Mouse (Mus musculus) hindbrain, embryonic 11.5 days (tissue): Measurements from ENCODE around the gene Sptbn1. TPM values are rescaled to one million over a fixed set of nuclear protein-coding genes. Genes with fewer than 3 reads are reported as not detected.
"Not testable (repeated sequence)": the region's sequence is repeated elsewhere in the genome, so short reads cannot be mapped to it uniquely, and the experiment has no call there.

ENCODE experiments used
- ATAC-seq: fragments of 200-750 bp; cut with Nextera tagmentation; 2 replicates; pipeline ENCODE4 v1.8.0; 2017; ENCODE audit warnings: mild to moderate bottlenecking, moderate TSS enrichment, moderate library complexity; ENCODE audit not compliant: low FRiP score
- DNase-seq: peaks from one replicate; pipeline ENCODE4 v3.0.0-alpha.2; 2015; ENCODE audit warnings: low spot score
- H3K27ac ChIP-seq: fragments of 300-500 bp; sonication (generic); 2 replicates; pipeline ENCODE4 v1.5.1; 2014; ENCODE audit warnings: mild to moderate bottlenecking, low read depth, low read length
- H3K27me3 ChIP-seq: fragments of 300-500 bp; sonication (generic); 2 replicates; pipeline ENCODE4 v1.6.1; 2014; ENCODE audit warnings: mild to moderate bottlenecking, low read length, moderate library complexity, mixed read lengths; ENCODE audit not compliant: control insufficient read depth, insufficient read depth
- H3K36me3 ChIP-seq: fragments of 300-500 bp; sonication (generic); 2 replicates; pipeline ENCODE4 v1.6.1; 2014; ENCODE audit warnings: mild to moderate bottlenecking, low read length, moderate library complexity, mixed read lengths; ENCODE audit not compliant: control insufficient read depth, insufficient read depth
- H3K4me1 ChIP-seq: fragments of 300-500 bp; sonication (generic); replicated peaks from 2 replicates; pipeline ENCODE4 v1.6.1; 2014; ENCODE audit warnings: low read length, mixed read lengths; ENCODE audit not compliant: control insufficient read depth, insufficient read depth
- H3K4me2 ChIP-seq: fragments of 300-500 bp; sonication (generic); replicated peaks from 2 replicates; pipeline ENCODE4 v1.6.1; 2014; ENCODE audit warnings: mild to moderate bottlenecking, low read depth, low read length
- H3K4me3 ChIP-seq: fragments of 300-500 bp; sonication (generic); 2 replicates; pipeline ENCODE4 v1.5.1; 2014; ENCODE audit warnings: low read depth, low read length
- H3K9ac ChIP-seq: fragments of 300-500 bp; sonication (generic); 2 replicates; pipeline ENCODE4 v1.6.1; 2014; ENCODE audit warnings: low read depth, low read length
- H3K9me3 ChIP-seq: fragments of 300-500 bp; sonication (generic); 2 replicates; pipeline ENCODE4 v1.6.1; 2016; ENCODE audit warnings: low read length; ENCODE audit not compliant: control insufficient read depth
- WGBS: fragments of 180-500 bp; shearing (Covaris S2); extraction: QIAGEN DNeasy Blood & Tissue Kit; methylation state at CpG from one replicate; pipeline ENCODE4 v1.1.7; 2014; 5-methylcytosine and 5-hydroxymethylcytosine counted together
- polyA plus RNA-seq: library from polyadenylated mRNA; unstranded; fragments of >200 nt; fragmentation: Nextera tagmentation; extraction: Ambion mirVana; gene quantifications from 2 replicates; pipeline ENCODE4 v1.2.1, GENCODE M21; 2014

Gene Sptbn1
- polyA plus RNA-seq, 1 experiment from 2014 or later: 106 TPM

DNA sequence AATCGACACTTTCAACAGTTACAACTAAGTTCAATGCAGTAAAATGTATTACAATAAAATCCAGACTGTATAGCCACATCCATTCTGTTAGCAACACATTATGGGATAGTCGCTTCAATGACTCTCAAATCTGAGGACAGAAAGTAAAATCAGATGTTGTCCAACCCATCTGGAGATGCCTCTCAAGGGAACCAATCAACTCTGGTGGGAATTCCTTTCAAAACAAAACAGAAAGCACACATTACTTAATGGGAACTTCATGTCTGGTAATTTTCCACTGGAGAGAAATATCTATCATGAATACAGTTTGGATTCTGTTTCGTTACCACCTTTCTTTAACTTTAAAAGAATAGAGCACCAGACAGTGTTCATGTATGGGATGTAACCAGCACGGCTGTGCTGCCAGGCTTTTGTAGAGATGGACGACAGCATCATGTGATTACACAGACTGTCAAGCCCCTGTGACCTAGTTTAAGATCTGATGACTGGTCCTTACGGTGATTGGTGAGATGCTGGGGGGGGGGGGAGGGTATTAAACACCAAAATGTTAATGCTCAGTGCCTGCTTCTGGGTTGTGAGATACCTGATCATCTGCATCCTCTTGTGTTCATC, 9.1 kb downstream of the Sptbn1 start:
- Histone ChIP-seq H3K36me3 (no peaks in the 10 kb centered on the region), H3K4me2 (no peak overlapping the region), H3K27me3 (no peaks in the 10 kb centered on the region), H3K27ac (no peak overlapping the region), H3K9me3 (no peaks in the 10 kb centered on the region), H3K4me1 (no peaks in the 10 kb centered on the region), H3K4me3 (no peak overlapping the region), H3K9ac (no peak overlapping the region)
- ATAC-seq (no peak), DNase-seq (no peak)
- WGBS: 85% methylated on average over 6 of the region's 6 CpGs

- Histone ChIP-seq H3K4me2 (no peak overlapping the region), H3K36me3 (no peaks in the 10 kb centered on the region), H3K9me3 (no peaks in the 10 kb centered on the region), H3K9ac (no peak overlapping the region), H3K4me1 (no peaks in the 10 kb centered on the region), H3K27ac (no peak overlapping the region), H3K27me3 (no peaks in the 10 kb centered on the region), H3K4me3 (no peak overlapping the region)
- no peak for ATAC-seq
- 69% methylated on average over 1 of the region's 1 CpGs for WGBS
- DNase-seq: no peak
These were observed 10.2 kb downstream of the Sptbn1 start for GRCm38 (mm10) chr11:30257812-30258211.

DNA sequence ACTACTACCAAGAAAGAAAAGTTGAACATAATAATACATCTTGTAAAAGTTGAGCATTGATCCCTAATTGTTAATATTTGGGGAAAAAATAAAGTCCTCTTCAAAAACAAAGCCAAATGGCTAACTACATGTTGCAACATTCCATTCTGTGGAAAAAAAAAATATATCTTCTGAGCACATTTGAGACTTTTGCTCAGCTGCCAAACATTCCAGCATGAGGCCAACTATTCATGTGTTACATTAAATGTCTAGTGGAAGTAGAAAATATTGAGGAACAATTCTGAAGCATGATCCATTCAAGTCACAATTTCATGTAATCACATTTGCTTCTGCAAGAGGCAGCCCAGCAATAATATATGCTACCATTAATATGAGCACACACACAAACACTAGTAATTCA, 10.9 kb downstream of the Sptbn1 start:
- no peaks in the 10 kb centered on the region for H3K9me3 ChIP-seq
- no peak overlapping the region for H3K9ac ChIP-seq
- H3K36me3 ChIP-seq: no peaks in the 10 kb centered on the region
- H3K27me3 ChIP-seq: no peaks in the 10 kb centered on the region
- H3K4me3 ChIP-seq: no peak overlapping the region
- H3K4me1 ChIP-seq: no peaks in the 10 kb centered on the region
- no peak overlapping the region for H3K4me2 ChIP-seq
- no peak for ATAC-seq
- no peak overlapping the region for H3K27ac ChIP-seq
- DNase-seq: no peak

DNA sequence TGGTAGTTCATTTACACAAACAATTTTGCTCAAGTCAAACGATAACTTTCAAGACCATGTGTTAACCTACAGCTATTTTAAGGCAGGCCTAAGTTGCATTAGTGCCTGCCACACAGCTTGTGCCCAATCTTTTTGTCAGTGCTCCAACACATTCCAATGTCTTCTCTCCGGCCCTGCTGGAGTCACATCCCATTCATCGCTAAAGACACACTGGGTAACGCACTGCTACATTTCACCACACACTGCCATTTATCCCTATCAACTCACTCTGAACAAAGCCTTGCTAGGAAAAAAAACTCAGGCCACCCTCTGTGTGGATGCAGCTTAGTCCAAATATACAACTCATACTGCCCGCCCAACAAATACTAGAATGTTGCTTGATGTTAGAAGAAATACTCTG, 11.5 kb downstream of the Sptbn1 start:
- H3K9ac ChIP-seq: no peak overlapping the region
- H3K27ac ChIP-seq: no peak overlapping the region
- no peaks in the 10 kb centered on the region for H3K27me3 ChIP-seq
- WGBS: 78% methylated on average over 5 of the region's 5 CpGs
- ATAC-seq: no peak
- no peaks in the 10 kb centered on the region for H3K4me1 ChIP-seq
- DNase-seq: no peak
- no peaks in the 10 kb centered on the region for H3K9me3 ChIP-seq
- no peak overlapping the region for H3K4me3 ChIP-seq
- no peak overlapping the region for H3K4me2 ChIP-seq
- H3K36me3 ChIP-seq: no peaks in the 10 kb centered on the region

DNA sequence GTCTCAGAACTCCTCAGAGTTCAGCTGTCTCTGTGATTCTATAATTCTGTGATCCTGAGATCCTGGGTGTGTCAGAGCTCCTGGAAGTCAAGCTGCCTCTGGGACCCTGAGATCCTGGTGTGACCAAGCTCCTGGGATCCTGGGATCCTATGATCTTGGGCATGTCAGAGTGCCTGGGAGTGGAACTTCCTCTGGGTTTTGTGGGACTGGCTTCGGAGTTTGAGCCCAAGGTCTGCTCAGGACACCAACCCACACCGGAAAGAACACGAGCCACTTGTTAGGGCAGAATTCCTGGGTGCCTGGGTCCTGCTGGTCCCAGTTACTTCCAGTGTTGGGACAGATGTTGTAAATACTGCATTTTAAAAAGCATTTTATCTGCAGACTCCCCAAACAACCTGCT, 12.8 kb downstream of the Sptbn1 start:
- H3K36me3 ChIP-seq, H3K4me1 ChIP-seq, H3K27ac ChIP-seq, H3K27me3 ChIP-seq, H3K9me3 ChIP-seq, ATAC-seq, DNase-seq, H3K4me2 ChIP-seq, H3K9ac ChIP-seq, H3K4me3 ChIP-seq: not testable (repeated sequence)
- 96% methylated on average over 3 of the region's 3 CpGs for WGBS

DNA sequence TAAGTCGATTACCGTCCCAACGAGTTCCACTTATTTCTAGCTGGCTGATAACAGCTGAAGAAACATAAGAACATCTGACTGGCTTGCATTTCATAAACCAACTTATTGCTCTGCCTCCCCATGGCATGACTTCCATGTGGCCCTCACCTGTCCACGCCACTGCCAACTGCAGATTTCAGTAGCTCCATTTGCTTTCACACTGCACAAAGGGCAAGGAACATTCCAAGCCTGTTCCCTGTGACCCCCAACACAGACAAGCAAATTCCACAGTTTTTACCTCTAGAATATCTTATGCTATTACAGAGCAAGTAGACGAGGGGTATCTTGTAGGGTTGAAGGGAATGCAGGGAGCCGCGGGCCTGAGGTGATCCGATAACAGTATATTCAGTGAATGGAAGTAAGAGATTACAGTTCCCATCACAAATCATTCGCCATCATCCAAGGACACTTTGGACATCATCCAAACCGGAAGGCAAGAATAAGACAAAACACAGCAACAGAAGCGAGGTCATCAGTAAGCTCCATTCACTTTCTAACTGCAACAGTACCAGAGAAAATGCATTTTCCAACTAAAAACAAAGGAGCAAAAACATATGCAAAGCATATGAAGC, 16.6 kb downstream of the Sptbn1 start:
- H3K4me3 ChIP-seq: no peak overlapping the region
- 91% methylated on average over 11 of the region's 11 CpGs for whole genome bisulfite sequencing
- H3K36me3 ChIP-seq: no peaks in the 10 kb centered on the region
- no peak overlapping the region for H3K27ac ChIP-seq
- H3K4me2 ChIP-seq: no peak overlapping the region
- no peaks in the 10 kb centered on the region for H3K9me3 ChIP-seq
- ATAC-seq: no peak
- no peaks in the 10 kb centered on the region for H3K27me3 ChIP-seq
- H3K4me1 ChIP-seq: no peaks in the 10 kb centered on the region
- DNase-seq: no peak
- no peak overlapping the region for H3K9ac ChIP-seq

GRCm38 (mm10) chr11:30249452-30250016, 18.4 kb downstream of the Sptbn1 start:
- ATAC-seq: no peak
- 87% methylated on average over 4 of the region's 4 CpGs for WGBS
- Histone ChIP-seq H3K27me3 (no peaks in the 10 kb centered on the region), H3K9me3 (no peaks in the 10 kb centered on the region), H3K36me3 (no peaks in the 10 kb centered on the region), H3K4me3 (no peak overlapping the region), H3K9ac (no peak overlapping the region), H3K27ac (no peak overlapping the region), H3K4me2 (no peak overlapping the region), H3K4me1 (no peaks in the 10 kb centered on the region)
- DNase-seq: no peak

- Histone ChIP-seq H3K27ac (no peak overlapping the region), H3K27me3 (no peaks in the 10 kb centered on the region), H3K4me1 (no peaks in the 10 kb centered on the region), H3K9me3 (no peaks in the 10 kb centered on the region), H3K36me3 (no peaks in the 10 kb centered on the region), H3K4me3 (no peak overlapping the region), H3K9ac (no peak overlapping the region), H3K4me2 (no peak overlapping the region)
- WGBS: 67% methylated on average over 1 of the region's 1 CpGs
- ATAC-seq: no peak
- no peak for DNase-seq
These were observed 20.9 kb downstream of the Sptbn1 start for GRCm38 (mm10) chr11:30247106-30247505.

DNA sequence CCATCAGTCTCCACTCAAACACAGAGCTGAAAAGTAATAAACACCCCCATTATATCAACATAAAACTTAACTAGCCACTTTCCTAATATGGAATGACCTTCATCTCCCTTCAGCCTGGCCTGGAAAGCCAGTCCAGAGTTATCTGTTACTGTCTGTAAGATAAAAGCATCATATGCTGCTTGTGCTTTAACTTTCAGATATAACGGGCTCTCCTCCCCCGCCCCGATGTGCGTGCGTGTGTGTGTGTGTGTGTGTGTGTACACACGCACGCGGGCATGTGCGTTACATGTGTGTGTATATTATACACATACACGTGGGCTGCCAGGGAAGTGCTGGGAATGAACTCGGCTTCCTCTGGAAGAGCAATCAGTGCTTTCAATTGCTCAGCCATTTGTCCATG, 21.8 kb downstream of the Sptbn1 start:
- H3K27ac ChIP-seq: no peak overlapping the region
- WGBS: 90% methylated on average over 11 of the region's 11 CpGs
- H3K4me2 ChIP-seq: no peak overlapping the region
- H3K9me3 ChIP-seq: no peaks in the 10 kb centered on the region
- H3K27me3 ChIP-seq: no peaks in the 10 kb centered on the region
- DNase-seq: no peak
- H3K4me3 ChIP-seq: no peak overlapping the region
- no peak for ATAC-seq
- H3K9ac ChIP-seq: no peak overlapping the region
- no peaks in the 10 kb centered on the region for H3K36me3 ChIP-seq
- H3K4me1 ChIP-seq: no peaks in the 10 kb centered on the region
